Mouse (Mus musculus) bone marrow, adult 2 months (tissue): ENCODE results near the gene Tns4. TPM values are rescaled to one million over a fixed set of nuclear protein-coding genes. Genes with fewer than 3 reads are reported as not detected.

ENCODE experiments used
- H3K27ac ChIP-seq: fragments of 200-500 bp; 2 replicates; pipeline ENCODE4 v1.5.1; 2012; ENCODE audit warnings: low read depth, mild to moderate bottlenecking, control low read depth, inconsistent platforms, low read length; ENCODE audit not compliant: control insufficient read depth, poor library complexity, insufficient read depth
- H3K4me1 ChIP-seq: fragments of 200-500 bp; 2 replicates; pipeline ENCODE4 v1.6.1; 2011; ENCODE audit warnings: low read length; ENCODE audit not compliant: control insufficient read depth, insufficient read depth
- H3K4me3 ChIP-seq: fragments of 200-500 bp; replicated peaks from 2 replicates; pipeline ENCODE3; 2011; ENCODE audit warnings: mild to moderate bottlenecking, low read depth, low read length, control low read depth; ENCODE audit not compliant: control insufficient read depth
- CTCF ChIP-seq: fragments of 200-500 bp; IDR thresholded peaks from 2 replicates; pipeline ENCODE4 v1.5.1; 2011; ENCODE audit warnings: low read length, control low read depth; ENCODE audit not compliant: control insufficient read depth, insufficient read depth
- POLR2A ChIP-seq: fragments of 200-500 bp; IDR thresholded peaks from 2 replicates; pipeline ENCODE4 v1.6.1; 2011; ENCODE audit warnings: low read depth, mild to moderate bottlenecking, control low read depth, low read length, borderline replicate concordance; ENCODE audit not compliant: control insufficient read depth
- WGBS: fragments of 180-500 bp; shearing (Covaris S2); methylation state at CpG from one replicate; pipeline ENCODE4 v1.1.7; 2018; 5-methylcytosine and 5-hydroxymethylcytosine counted together
- polyA plus RNA-seq: library from polyadenylated mRNA; stranded (reverse); fragments of >200 nt; gene quantifications from 2 replicates; pipeline ENCODE4 v1.2.4, GENCODE M21; 2011; ENCODE audit warnings: low replicate concordance; ENCODE audit not compliant: missing spikeins, insufficient read depth, insufficient read length

The Tns4 gene
- polyA plus RNA-seq = not detected in 2 replicates

- H3K4me3 ChIP-seq = no peak within 1 kb of the TSS
- 82% methylated on average over 14 of the region's 14 CpGs for WGBS
- H3K27ac ChIP-seq = no peak within 1 kb of the TSS
- TF ChIP-seq CTCF (no peak), POLR2A (no peak)
- H3K4me1 ChIP-seq = no peaks in the 10 kb centered on the region
Measured at GRCm38 (mm10) chr11:99089077-99089601, at the start of gene Tns4. TSS of gene Tns4 (minus strand) at chr11:99089306.

- no peak for TF ChIP-seq POLR2A
- TF ChIP-seq CTCF = no peak
- Histone ChIP-seq H3K4me3 (no peak overlapping the region), H3K27ac (no peak overlapping the region), H3K4me1 (no peaks in the 10 kb centered on the region; the same call in none of the 2 replicates)
- 66% methylated on average over 4 of the region's 4 CpGs for WGBS
Measured at GRCm38 (mm10) chr11:99137385-99137784, 48.3 kb upstream of the Tns4 start.

DNA sequence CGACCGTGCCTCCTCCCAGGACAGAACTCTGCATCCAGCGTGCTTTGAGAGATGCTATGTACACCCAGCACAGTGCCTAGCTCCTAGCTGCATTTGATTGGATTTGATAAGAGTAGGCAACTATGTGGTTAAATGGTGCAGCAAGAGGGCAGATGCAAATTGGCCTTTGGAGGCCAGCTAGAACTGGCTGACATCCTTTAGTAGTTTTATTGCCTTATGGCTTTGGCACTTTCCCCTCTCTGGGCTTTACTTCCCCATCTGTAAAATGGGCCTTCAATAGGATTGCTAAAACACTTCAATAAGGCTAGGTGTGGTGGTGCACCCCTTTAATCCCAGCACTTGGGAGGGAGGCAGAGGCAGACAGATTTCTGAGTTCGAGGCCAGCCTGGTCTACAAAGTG lies 47.9 kb upstream of the Tns4 start:
- Histone ChIP-seq H3K4me3 (no peak overlapping the region), H3K27ac (peak overlapping the region; percentile 18; the same call in 1 of the 2 replicates), H3K4me1 (no peaks in the 10 kb centered on the region; the same call in none of the 2 replicates)
- 41% methylated on average over 4 of the region's 4 CpGs for WGBS
- TF ChIP-seq CTCF (no peak), POLR2A (no peak)

DNA sequence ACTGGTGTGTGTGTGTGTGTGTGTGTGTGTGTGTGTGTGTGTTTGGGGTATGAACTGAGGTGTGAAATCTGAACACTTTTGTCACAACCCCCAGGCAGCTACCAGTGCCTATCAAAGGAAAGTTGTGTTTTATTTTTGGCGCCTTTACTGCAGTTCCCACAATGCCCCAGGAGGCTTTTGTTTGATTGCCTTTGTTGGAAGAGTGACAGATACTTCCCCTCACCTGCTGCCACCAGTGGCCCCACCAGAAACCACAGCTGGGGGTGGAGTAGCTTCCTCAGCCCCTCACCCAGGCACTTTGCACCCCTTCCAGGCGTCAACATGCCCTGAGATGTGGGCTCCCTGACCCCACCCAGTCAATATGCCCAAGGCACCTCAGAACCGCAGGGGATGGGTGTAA lies 47.3 kb upstream of the Tns4 start:
- H3K4me1 ChIP-seq = no peaks in the 10 kb centered on the region; the same call in none of the 2 replicates
- H3K4me3 ChIP-seq = no peak overlapping the region
- TF ChIP-seq CTCF = no peak
- TF ChIP-seq POLR2A = no peak
- WGBS = 10% methylated on average over 3 of the region's 3 CpGs
- peak overlapping the region; percentile 18; the same call in 1 of the 2 replicates for H3K27ac ChIP-seq

DNA sequence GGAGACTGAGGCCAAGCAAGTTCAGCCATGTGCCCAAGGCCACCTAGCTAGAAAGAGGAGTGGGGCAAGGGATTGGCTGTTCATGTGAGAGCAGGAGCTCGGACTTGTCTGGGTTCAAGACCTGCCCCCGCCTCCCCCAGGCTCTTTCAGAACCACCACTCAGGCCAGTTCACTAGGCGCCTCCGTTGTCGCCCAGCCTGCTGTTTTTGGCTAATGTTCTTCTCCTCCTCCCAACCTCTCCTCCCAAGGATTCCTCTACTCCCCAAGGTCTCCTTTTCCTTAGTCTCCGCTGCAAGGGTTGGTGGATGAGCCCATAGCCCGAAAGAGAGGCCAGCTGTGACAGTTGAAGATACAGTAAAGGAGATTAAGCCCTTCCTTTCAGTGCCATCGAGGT lies 45.9 kb upstream of the Tns4 start:
- H3K27ac ChIP-seq = no peak overlapping the region
- no peak overlapping the region for H3K4me3 ChIP-seq
- TF ChIP-seq CTCF = no peak
- no peak for TF ChIP-seq POLR2A
- 73% methylated on average over 8 of the region's 8 CpGs for WGBS
- H3K4me1 ChIP-seq = no peaks in the 10 kb centered on the region; the same call in none of the 2 replicates

DNA sequence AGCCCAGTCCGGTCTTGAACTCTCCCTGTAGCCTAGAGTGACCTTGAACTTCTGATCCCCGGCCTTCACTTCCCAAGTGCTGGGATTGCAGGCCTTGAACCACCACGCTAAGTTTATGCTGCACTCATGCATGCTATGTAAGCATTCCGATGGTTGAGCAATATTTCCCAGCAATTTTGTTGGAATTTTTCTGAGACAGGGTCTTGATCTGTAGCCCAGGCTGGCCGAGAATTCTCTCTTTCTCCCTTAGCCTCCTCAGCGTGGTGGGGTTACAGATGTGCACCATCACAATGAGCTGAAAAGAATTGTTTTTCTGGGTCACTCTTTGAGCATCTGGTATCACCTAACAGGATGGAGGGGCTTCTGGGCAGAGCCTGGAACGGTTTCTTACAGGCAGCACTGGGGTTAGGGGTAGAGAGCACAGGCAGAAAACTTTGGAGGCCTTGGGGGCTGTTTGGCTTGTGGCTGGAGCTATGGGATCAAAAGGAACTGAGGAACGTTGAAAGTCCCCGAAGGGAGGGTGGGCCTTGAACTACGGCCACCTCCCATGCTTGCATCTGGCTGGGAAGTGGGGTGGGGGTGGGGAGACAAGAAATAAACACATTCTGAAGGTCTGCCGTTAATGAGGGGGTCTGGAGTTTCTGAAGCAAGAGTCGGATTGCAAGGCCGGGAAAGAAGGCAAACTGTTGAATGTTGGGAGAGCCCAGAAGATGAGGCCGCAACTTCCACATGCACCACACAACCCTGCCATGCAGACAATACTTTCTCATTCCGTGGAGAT lies 45.4 kb upstream of the Tns4 start:
- Histone ChIP-seq H3K27ac (no peak overlapping the region), H3K4me1 (no peaks in the 10 kb centered on the region; the same call in none of the 2 replicates), H3K4me3 (no peak overlapping the region)
- 71% methylated on average over 15 of the region's 15 CpGs for WGBS
- no peak for TF ChIP-seq CTCF

GRCm38 (mm10) chr11:99133285-99133897 lies 44.3 kb upstream of the Tns4 start:
- H3K27ac ChIP-seq = no peak overlapping the region
- 13% methylated on average over 5 of the region's 5 CpGs for WGBS
- no peak overlapping the region for H3K4me3 ChIP-seq
- no peak for TF ChIP-seq CTCF
- TF ChIP-seq POLR2A = no peak
- no peaks in the 10 kb centered on the region; the same call in none of the 2 replicates for H3K4me1 ChIP-seq

DNA sequence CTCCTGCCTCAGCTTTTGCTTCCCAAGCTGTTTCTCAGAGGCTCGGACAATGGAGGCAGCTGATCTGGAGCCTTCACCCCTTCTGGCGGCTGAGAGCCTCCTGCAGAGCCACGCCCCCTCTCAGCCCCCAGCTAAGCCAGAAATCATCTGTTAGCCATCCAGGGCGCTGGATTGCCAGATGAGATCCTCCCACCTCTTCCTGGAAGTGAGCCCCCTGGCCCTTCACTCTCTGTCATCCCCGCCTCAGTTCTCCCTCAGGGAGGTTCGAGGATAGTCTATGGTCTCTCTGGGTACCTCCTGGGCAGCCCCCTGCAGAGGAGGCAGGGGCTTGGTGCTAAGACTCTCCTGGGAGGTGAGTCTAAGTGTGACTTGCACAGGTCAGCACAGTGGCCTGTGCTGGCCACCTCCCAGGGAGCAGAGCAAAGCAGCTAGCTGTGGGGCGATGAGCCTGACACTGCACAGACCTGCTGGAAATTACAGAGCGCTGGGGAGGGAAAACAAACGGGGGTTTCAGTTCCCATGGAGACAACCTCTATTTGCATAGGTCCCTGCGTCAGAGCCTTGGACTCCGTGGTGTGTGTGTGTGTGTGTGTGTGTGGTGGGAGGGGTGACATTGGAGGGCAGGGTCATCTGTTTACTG lies 43.1 kb upstream of the Tns4 start:
- Histone ChIP-seq H3K27ac (no peak overlapping the region; the same call in 1 of the 2 replicates), H3K4me3 (no peak overlapping the region), H3K4me1 (no peaks in the 10 kb centered on the region; the same call in none of the 2 replicates)
- 44% methylated on average over 11 of the region's 11 CpGs for WGBS
- TF ChIP-seq POLR2A (no peak), CTCF (no peak)
